ENCODE assay signal across 30 mouse cellular contexts in the genomic region with DNA sequence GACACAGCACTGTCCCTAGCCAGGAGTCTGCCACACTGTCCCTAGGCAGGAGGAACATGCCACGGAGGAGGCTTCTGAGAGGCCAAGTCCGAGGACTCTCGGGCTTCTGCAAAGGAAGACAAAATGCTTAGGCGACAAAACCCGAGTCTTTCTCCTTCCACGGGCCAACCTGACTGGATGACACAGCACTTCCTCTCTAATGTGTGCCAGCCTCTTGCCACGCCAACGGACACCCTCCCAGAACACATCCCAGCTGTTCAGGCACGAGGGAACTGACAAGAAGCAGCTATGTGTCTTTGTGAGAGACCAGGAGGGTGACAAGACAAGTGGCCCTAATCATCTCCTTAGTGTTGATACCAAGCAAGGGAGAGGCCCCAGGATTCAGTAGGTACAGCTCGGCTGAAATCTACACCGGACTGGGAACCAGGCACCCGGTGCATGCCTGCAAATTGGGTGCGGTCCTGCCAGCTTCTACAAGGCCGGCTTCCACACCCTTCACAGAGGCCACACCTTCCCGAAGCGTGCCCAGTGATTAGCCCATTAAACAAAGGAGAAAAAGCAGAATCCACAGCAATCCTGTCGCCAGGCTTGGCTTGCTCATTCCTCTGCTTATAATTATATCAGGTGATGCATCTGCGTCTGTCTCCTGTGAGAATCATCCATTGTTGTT. TPM values are rescaled to one million over a fixed set of nuclear protein-coding genes. Genes with fewer than 3 reads are reported as not detected.
DNase-seq lines count a peak whose midpoint lies in the region; ATAC-seq and TF ChIP-seq lines count a peak whose summit lies in the region.
"Not testable (repeated sequence)": the region's sequence is repeated elsewhere in the genome, so short reads cannot be mapped to it uniquely, and the experiment has no call there.
"Had no signal": no experiment of that assay in that cellular context is flagged by ENCODE, and none has a peak within 500 bp of the region (broad histone marks: within the 10 kb centered on the region; RNA-seq: fewer than 3 reads in every experiment).

No protein-coding gene starts in this region.

- H3K36me3 ChIP-seq in intestine, embryonic 15.5 days; liver, embryonic 11.5 days (ENCODE audit: control insufficient read depth, insufficient read depth, low read length); liver, embryonic 14.5 days (replicated peaks; ENCODE audit: control insufficient read depth, insufficient read depth, low read depth); liver, postnatal 0 days (replicated peaks; ENCODE audit: insufficient read depth, low read length): not testable (repeated sequence)

- not testable (repeated sequence) for TF ChIP-seq CTCF in liver, embryonic 14.5 days (IDR thresholded peaks at IDR 0.05; ENCODE audit: low read depth); liver, postnatal 0 days (IDR thresholded peaks at IDR 0.05; ENCODE audit: low read depth)

- not testable (repeated sequence) for H3K9ac ChIP-seq in intestine, embryonic 15.5 days; liver, embryonic 11.5 days (ENCODE audit: low read depth, low read length); liver, embryonic 14.5 days (replicated peaks); liver, postnatal 0 days (replicated peaks)

- H3K27me3 ChIP-seq in intestine, embryonic 15.5 days (replicated peaks); liver, embryonic 11.5 days (replicated peaks; ENCODE audit: control insufficient read depth, insufficient read depth, low read length); liver, embryonic 14.5 days (ENCODE audit: control insufficient read depth, insufficient read depth, low read length); liver, postnatal 0 days (ENCODE audit: insufficient read depth, low read length): not testable (repeated sequence)

- H3K4me2 ChIP-seq in intestine, embryonic 15.5 days (replicated peaks); liver, embryonic 11.5 days; liver, embryonic 14.5 days (ENCODE audit: low read depth); liver, postnatal 0 days (ENCODE audit: low read depth, low read length): not testable (repeated sequence)

- peak; percentile 87 for ATAC-seq in common myeloid progenitor, adult 5-6 weeks (replicated peaks; ENCODE audit: low read depth, poor library complexity, severe bottlenecking)
- ATAC-seq in frontal cortex, adult (ENCODE audit: low TSS enrichment), result peak; percentile 57; the same call in 1 of the 2 replicates
- peak; percentile 65; the same call in 1 of the 2 replicates for ATAC-seq in intestine, embryonic 15.5 days
- peak; percentile 67 for ATAC-seq in liver, embryonic 11.5 days (replicated peaks; ENCODE audit: low FRiP score)
- peak; percentile 63 for ATAC-seq in liver, embryonic 14.5 days (ENCODE audit: insufficient read depth)
- ATAC-seq in liver, postnatal 0 days, result peak; percentile 58
- ATAC-seq in megakaryocyte progenitor cell, adult 5-6 weeks (replicated peaks; ENCODE audit: poor library complexity), result peak; percentile 90
- ATAC-seq in neutrophil, adult 5-6 weeks (ENCODE audit: extremely low read depth, insufficient number of reproducible peaks, low FRiP score, poor library complexity, severe bottlenecking), result peak; percentile 57; the same call in 1 of the 2 replicates

- H3K4me1 ChIP-seq in intestine, embryonic 15.5 days (replicated peaks); liver, embryonic 11.5 days (replicated peaks; ENCODE audit: control insufficient read depth, insufficient read depth, low read length); liver, embryonic 14.5 days (replicated peaks; ENCODE audit: control insufficient read depth in 2 of 2, insufficient read depth in 2 of 2, low read length in 1 of 2); liver, postnatal 0 days (ENCODE audit: insufficient read depth): not testable (repeated sequence)

- not testable (repeated sequence) for H3K27ac ChIP-seq in intestine, embryonic 15.5 days; liver, embryonic 11.5 days (ENCODE audit: low read depth, low read length); liver, embryonic 14.5 days; liver, postnatal 0 days (ENCODE audit: low read depth)

- not testable (repeated sequence) for H3K9me3 ChIP-seq in intestine, embryonic 15.5 days; liver, embryonic 11.5 days (ENCODE audit: control insufficient read depth, low read length); liver, embryonic 14.5 days (ENCODE audit: control insufficient read depth, low read length); liver, postnatal 0 days (ENCODE audit: low read length)

- not testable (repeated sequence) for H3K4me3 ChIP-seq in intestine, embryonic 15.5 days (replicated peaks); liver, embryonic 11.5 days (ENCODE audit: low read depth, low read length); liver, embryonic 14.5 days (ENCODE audit: insufficient read depth in 1 of 2, low read depth in 2 of 2, low read length in 2 of 2); liver, postnatal 0 days (ENCODE audit: low read depth, low read length)

- DNase-seq in liver, embryonic 11.5 days (ENCODE audit: low spot score); liver, embryonic 14.5 days (ENCODE audit: low read depth in 3 of 3, low spot score in 3 of 3); liver, postnatal 0 days: not testable (repeated sequence)

- not testable (repeated sequence) for TF ChIP-seq EP300 in liver, embryonic 14.5 days (IDR thresholded peaks at IDR 0.05; ENCODE audit: low read depth); liver, postnatal 0 days (IDR thresholded peaks at IDR 0.05; ENCODE audit: low read depth)

- WGBS in intestine, embryonic 15.5 days, result no CpG with 5 or more reads among the region's 18 CpGs
- no CpG with 5 or more reads among the region's 18 CpGs for WGBS in liver, embryonic 11.5 days
- WGBS in liver, embryonic 14.5 days (ENCODE audit: insufficient replicate concordance), result no CpG with 5 or more reads among the region's 18 CpGs
- no CpG with 5 or more reads among the region's 18 CpGs for WGBS in liver, postnatal 0 days (ENCODE audit: insufficient replicate concordance)

RNA-seq across cellular contexts. Expression of a gene that starts 17.6 kb away (rescaled TPM):
- 0.49 and 5.1 TPM in 2 replicates for total RNA-seq in common myeloid progenitor, adult 5-6 weeks (2017)
- polyA plus RNA-seq in intestine, embryonic 15.5 days (2015; fragmentation: Nextera tagmentation; extraction: Ambion mirVana), result not detected in 2 replicates
- not detected in 2 replicates for polyA plus RNA-seq in liver, embryonic 11.5 days (2014; fragmentation: Nextera tagmentation; extraction: Ambion mirVana)
- polyA plus RNA-seq in liver, embryonic 14.5 days (2012; rRNA removed), result 0.45 TPM in 1 of 2 replicates, not detected in the other
- 0.53 TPM in 1 of 2 replicates, not detected in the other for polyA plus RNA-seq in liver, embryonic 14.5 days (2014; fragmentation: Nextera tagmentation; extraction: Ambion mirVana)
- not detected in 2 replicates for polyA plus RNA-seq in liver, postnatal 0 days (2015; fragmentation: Nextera tagmentation; extraction: Ambion mirVana)
- 5.6 and 7.4 TPM in 2 replicates for total RNA-seq in megakaryocyte progenitor cell, adult 5-6 weeks (2015)
- total RNA-seq in megakaryocyte progenitor cell, adult 5-6 weeks (2017), result 8.0 and 11.4 TPM in 2 replicates
- total RNA-seq in neutrophil, adult 5-6 weeks (2017), result 13.6 and 15.1 TPM in 2 replicates
- total RNA-seq: CH12.LX; forebrain, postnatal 0 days; MEL had no signal
- polyA plus RNA-seq: cerebellum, adult 2 months; cortical plate, adult 2 months; embryonic facial prominence, embryonic 10.5 days; embryonic facial prominence, embryonic 13.5 days; forebrain, embryonic 11.5 days; forebrain, embryonic 14.5 days; forebrain, postnatal 0 days; heart, embryonic 13.5 days; heart, embryonic 16.5 days; hindbrain, embryonic 12.5 days; hindbrain, embryonic 15.5 days had no signal

RNA-seq across cellular contexts. Expression of a gene that starts 26.7 kb away (rescaled TPM):
- total RNA-seq in common myeloid progenitor, adult 5-6 weeks (2017), result 0.29 TPM in 1 of 2 replicates, not detected in the other
- polyA plus RNA-seq in intestine, embryonic 15.5 days (2015; fragmentation: Nextera tagmentation; extraction: Ambion mirVana), result not detected in 2 replicates
- not detected in 2 replicates for polyA plus RNA-seq in liver, embryonic 11.5 days (2014; fragmentation: Nextera tagmentation; extraction: Ambion mirVana)
- polyA plus RNA-seq in liver, embryonic 14.5 days (2012; rRNA removed), result not detected in 2 replicates
- not detected in 2 replicates for polyA plus RNA-seq in liver, embryonic 14.5 days (2014; fragmentation: Nextera tagmentation; extraction: Ambion mirVana)
- polyA plus RNA-seq in liver, postnatal 0 days (2015; fragmentation: Nextera tagmentation; extraction: Ambion mirVana), result not detected in 2 replicates
- not detected in 2 replicates for total RNA-seq in megakaryocyte progenitor cell, adult 5-6 weeks (2015)
- not detected in 2 replicates for total RNA-seq in megakaryocyte progenitor cell, adult 5-6 weeks (2017)
- 0.12 TPM in 1 of 2 replicates, not detected in the other for total RNA-seq in neutrophil, adult 5-6 weeks (2017)
- total RNA-seq: adrenal gland, adult 2 months; adrenal gland, postnatal 14 days; adrenal gland, postnatal 4 days; CH12.LX; forebrain, postnatal 0 days; gastrocnemius, adult 8-10 months; gastrocnemius, postnatal 25 days; heart, adult 2 months; heart, postnatal 4 days; MEL had no signal
- polyA plus RNA-seq: adrenal gland, adult 2 months; cerebellum, adult 2 months; embryonic facial prominence, embryonic 10.5 days; embryonic facial prominence, embryonic 13.5 days; forebrain, embryonic 11.5 days; forebrain, embryonic 14.5 days; forebrain, postnatal 0 days; gonadal fat pad, adult 2 months; heart, embryonic 10.5 days; heart, embryonic 13.5 days; heart, embryonic 16.5 days; hindbrain, embryonic 12.5 days; hindbrain, embryonic 15.5 days had no signal
